In genomic region chr15:26021721-26022120, GRCm38 (mm10) we compare ENCODE assay signal across 18 mouse cellular contexts. TPM values are rescaled to one million over a fixed set of nuclear protein-coding genes. Genes with fewer than 3 reads are reported as not detected.
DNase-seq lines count a peak whose midpoint lies in the region; ATAC-seq lines count a peak whose summit lies in the region.
"Had no signal": no experiment of that assay in that cellular context is flagged by ENCODE, and none has a peak within 500 bp of the region (broad histone marks: within the 10 kb centered on the region; RNA-seq: fewer than 3 reads in every experiment).

No protein-coding gene starts in this region.

- H3K9ac ChIP-seq in hindbrain, embryonic 12.5 days, result no peak overlapping the region
- H3K9ac ChIP-seq in neural tube, embryonic 11.5 days (ENCODE audit: low read length), result no peak overlapping the region
- H3K9ac ChIP-seq in hindbrain, embryonic 16.5 days (ENCODE audit: low read depth, low read length), result no peak overlapping the region
- H3K9ac ChIP-seq: lung, embryonic 14.5 days had no signal

- H3K4me1 ChIP-seq in hindbrain, embryonic 12.5 days, result peaks cover 3% of the 10 kb centered on the region; the same call in 1 of the 2 replicates
- H3K4me1 ChIP-seq in hindbrain, embryonic 10.5 days (replicated peaks), result no peaks in the 10 kb centered on the region
- H3K4me1 ChIP-seq in neural tube, embryonic 11.5 days (ENCODE audit: control insufficient read depth, insufficient read depth, low read length), result peaks cover 2% of the 10 kb centered on the region; the same call in 1 of the 2 replicates
- no peaks in the 10 kb centered on the region for H3K4me1 ChIP-seq in hindbrain, embryonic 16.5 days (ENCODE audit: control insufficient read depth, insufficient read depth, low read depth, low read length)

- peak; percentile 50 for ATAC-seq in hindbrain, embryonic 12.5 days (ENCODE audit: low FRiP score)
- peak; percentile 60; the same call in 1 of the 2 replicates for ATAC-seq in neural tube, embryonic 11.5 days (ENCODE audit: insufficient read depth, low FRiP score, low TSS enrichment)
- ATAC-seq in hindbrain, embryonic 16.5 days, result peak; percentile 87
- ATAC-seq: intestine, embryonic 16.5 days had no signal

- H3K4me2 ChIP-seq in hindbrain, embryonic 12.5 days (replicated peaks), result no peak overlapping the region
- H3K4me2 ChIP-seq in neural tube, embryonic 11.5 days (ENCODE audit: low read depth), result no peak overlapping the region
- H3K4me2 ChIP-seq in hindbrain, embryonic 16.5 days (ENCODE audit: low read length), result no peak overlapping the region
- H3K4me2 ChIP-seq: lung, embryonic 14.5 days had no signal

- no peak overlapping the region for H3K4me3 ChIP-seq in hindbrain, embryonic 12.5 days
- H3K4me3 ChIP-seq in hindbrain, embryonic 10.5 days, result no peak overlapping the region
- no peak overlapping the region for H3K4me3 ChIP-seq in neural tube, embryonic 11.5 days (ENCODE audit: low read depth, low read length)
- no peak overlapping the region for H3K4me3 ChIP-seq in hindbrain, embryonic 16.5 days (ENCODE audit: low read length)
- H3K4me3 ChIP-seq: layer of hippocampus, adult 2 months; left cerebral cortex, adult 2 months had no signal

- WGBS in hindbrain, embryonic 12.5 days, result 44% methylated on average over 8 of the region's 8 CpGs
- 69% methylated on average over 8 of the region's 8 CpGs for WGBS in hindbrain, embryonic 10.5 days
- 26% methylated on average over 8 of the region's 8 CpGs for WGBS in neural tube, embryonic 11.5 days
- 38% methylated on average over 8 of the region's 8 CpGs for WGBS in hindbrain, embryonic 16.5 days

- H3K27me3 ChIP-seq in hindbrain, embryonic 12.5 days, result no peaks in the 10 kb centered on the region
- H3K27me3 ChIP-seq in hindbrain, embryonic 10.5 days (ENCODE audit: insufficient read depth, poor library complexity, severe bottlenecking), result no peaks in the 10 kb centered on the region
- no peaks in the 10 kb centered on the region for H3K27me3 ChIP-seq in neural tube, embryonic 11.5 days (ENCODE audit: control insufficient read depth, insufficient read depth, low read length)
- H3K27me3 ChIP-seq in hindbrain, embryonic 16.5 days (replicated peaks; ENCODE audit: control insufficient read depth, insufficient read depth, low read length), result no peaks in the 10 kb centered on the region

- DNase-seq in hindbrain, embryonic 10.5 days (ENCODE audit: low spot score), result no peak
- no peak for DNase-seq in neural tube, embryonic 11.5 days (ENCODE audit: low spot score)
- no peak for DNase-seq in neural tube, embryonic 10.5 days (ENCODE audit: extremely low spot score, low spot score)
- DNase-seq in right cerebral cortex, postnatal 36 days (ENCODE audit: low spot score in 2 of 2), result no peak
- DNase-seq in right cerebral cortex, adult 18-20 months, result no peak
- no peak for DNase-seq in gastrocnemius, adult 18-20 months (ENCODE audit: low spot score)
- DNase-seq: adrenal gland, postnatal 25 days; cerebellum, postnatal 36 days; heart, adult 18-20 months; heart, postnatal 10 days; liver; lung, embryonic 14.5 days; right cerebral cortex, postnatal 25 days had no signal

- H3K36me3 ChIP-seq in hindbrain, embryonic 12.5 days, result no peaks in the 10 kb centered on the region
- no peaks in the 10 kb centered on the region for H3K36me3 ChIP-seq in hindbrain, embryonic 10.5 days
- no peaks in the 10 kb centered on the region for H3K36me3 ChIP-seq in neural tube, embryonic 11.5 days (ENCODE audit: control insufficient read depth, insufficient read depth, low read length)
- H3K36me3 ChIP-seq in hindbrain, embryonic 16.5 days (ENCODE audit: control insufficient read depth, insufficient read depth, low read length), result no peaks in the 10 kb centered on the region

- no peak overlapping the region for H3K27ac ChIP-seq in hindbrain, embryonic 12.5 days
- no peak overlapping the region for H3K27ac ChIP-seq in hindbrain, embryonic 10.5 days
- no peak overlapping the region for H3K27ac ChIP-seq in neural tube, embryonic 11.5 days (ENCODE audit: low read depth, low read length)
- H3K27ac ChIP-seq in hindbrain, embryonic 16.5 days (ENCODE audit: low read depth, low read length), result no peak overlapping the region
- H3K27ac ChIP-seq: layer of hippocampus, adult 2 months; left cerebral cortex, adult 2 months had no signal

- no peaks in the 10 kb centered on the region for H3K9me3 ChIP-seq in hindbrain, embryonic 12.5 days (replicated peaks)
- H3K9me3 ChIP-seq in hindbrain, embryonic 10.5 days, result no peaks in the 10 kb centered on the region
- H3K9me3 ChIP-seq in neural tube, embryonic 11.5 days (ENCODE audit: control insufficient read depth, low read length), result no peaks in the 10 kb centered on the region
- H3K9me3 ChIP-seq in hindbrain, embryonic 16.5 days (ENCODE audit: control insufficient read depth, low read length), result no peaks in the 10 kb centered on the region

RNA-seq across cellular contexts. Expression of gene Zfp622, which starts 37.6 kb away (rescaled TPM):
- polyA plus RNA-seq in hindbrain, embryonic 12.5 days (2016; fragmentation: Nextera tagmentation; extraction: Ambion mirVana), result 38.4 and 44.3 TPM in 2 replicates
- 26.7 and 31.7 TPM in 2 replicates for polyA plus RNA-seq in hindbrain, embryonic 10.5 days (2016; fragmentation: Nextera tagmentation; extraction: Ambion mirVana)
- 36.4 and 37.7 TPM in 2 replicates for polyA plus RNA-seq in neural tube, embryonic 11.5 days (2014; fragmentation: Nextera tagmentation; extraction: Ambion mirVana)
- polyA plus RNA-seq in hindbrain, embryonic 16.5 days (2015; fragmentation: Nextera tagmentation; extraction: Ambion mirVana), result 26.8 and 31.1 TPM in 2 replicates
- 10 to 100 TPM; 24.0 to 24.5 TPM for total RNA-seq in gastrocnemius, adult 18-20 months (2021)
